Mouse (Mus musculus): ENCODE data around the gene Rcan2.
"Not testable (repeated sequence)": the region's sequence is repeated elsewhere in the genome, so short reads cannot be mapped to it uniquely, and the experiment has no call there.

Gene Rcan2

GRCm38 (mm10) chr17:43825411-43825785 is 24.2 kb downstream of the Rcan2 start:
- not testable (repeated sequence) for ATAC-seq (ENCODE audit: low TSS enrichment)

- ATAC-seq (ENCODE audit: low TSS enrichment) = no peak
These were observed 26.1 kb downstream of the Rcan2 start for GRCm38 (mm10) chr17:43827261-43827660.

GRCm38 (mm10) chr17:43832401-43833124 is 31.4 kb downstream of the Rcan2 start:
- no peak for ATAC-seq (ENCODE audit: low TSS enrichment)

- ATAC-seq (ENCODE audit: low TSS enrichment) = peak; percentile 58
These were observed 39.1 kb downstream of the Rcan2 start for GRCm38 (mm10) chr17:43840208-43840607.

DNA sequence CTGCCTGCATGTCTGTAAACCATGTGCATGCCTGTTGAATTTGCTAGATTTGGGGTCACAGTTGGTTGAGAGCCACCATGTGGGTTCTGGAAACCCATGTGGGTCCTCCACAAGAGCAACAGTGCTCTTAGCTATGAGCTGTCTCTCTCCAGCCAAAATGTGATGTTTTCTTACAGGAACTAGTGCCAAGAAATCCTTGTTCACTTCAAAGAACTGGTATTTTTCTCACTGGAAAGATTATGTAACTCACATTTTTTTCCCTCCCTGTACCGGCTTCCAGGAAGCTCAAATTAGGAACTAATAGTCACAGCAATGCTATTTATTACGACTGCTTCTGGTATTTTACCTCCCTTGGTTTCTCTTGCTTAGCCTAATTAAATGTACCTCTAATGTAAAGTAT is 45.6 kb downstream of the Rcan2 start:
- ATAC-seq (ENCODE audit: low TSS enrichment) = peak; percentile 68

DNA sequence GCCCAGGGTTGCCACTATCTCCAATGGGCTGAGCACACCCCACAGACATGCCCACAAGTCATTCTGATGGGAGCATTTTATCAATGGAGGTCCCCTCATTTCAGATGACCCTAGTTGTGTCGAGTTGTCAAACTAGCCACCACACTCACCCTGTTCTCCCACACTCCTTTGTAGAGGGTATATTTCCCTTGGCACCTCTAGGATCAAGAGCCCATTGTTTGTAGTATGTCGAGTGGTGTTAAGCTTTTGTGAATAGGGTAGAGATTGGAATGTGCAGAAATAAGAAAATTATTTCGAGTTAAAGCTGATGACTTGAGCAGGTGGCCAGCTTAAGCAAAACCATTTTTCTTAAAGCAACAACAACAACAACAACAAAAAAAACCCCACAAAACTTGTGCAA is 47.8 kb downstream of the Rcan2 start:
- ATAC-seq (ENCODE audit: low TSS enrichment) = no peak

- ATAC-seq (ENCODE audit: low TSS enrichment) = peak; percentile 67
These were observed 54.0 kb downstream of the Rcan2 start for GRCm38 (mm10) chr17:43855132-43855531.

GRCm38 (mm10) chr17:43856081-43856480 is 54.9 kb downstream of the Rcan2 start:
- no peak for ATAC-seq (ENCODE audit: low TSS enrichment)

DNA sequence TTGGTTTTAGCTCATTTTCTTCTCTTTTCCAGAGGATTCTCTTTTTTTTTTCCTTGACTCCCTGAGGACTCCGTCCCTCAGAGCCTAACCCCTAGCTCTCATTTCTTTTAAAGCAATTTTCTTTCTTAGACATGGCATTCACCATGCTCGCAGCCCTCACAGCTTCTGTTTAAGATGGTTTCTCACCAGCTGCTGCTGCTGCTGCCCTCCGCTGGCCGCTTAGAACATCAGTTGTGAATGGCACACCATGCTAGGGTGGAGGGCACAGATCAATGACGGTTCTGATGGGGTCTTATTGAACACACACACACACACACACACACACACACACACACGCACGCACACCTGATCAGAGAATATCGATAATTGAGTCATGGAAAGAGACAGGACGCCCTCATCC is 67.7 kb downstream of the Rcan2 start:
- ATAC-seq (ENCODE audit: low TSS enrichment) = no peak

DNA sequence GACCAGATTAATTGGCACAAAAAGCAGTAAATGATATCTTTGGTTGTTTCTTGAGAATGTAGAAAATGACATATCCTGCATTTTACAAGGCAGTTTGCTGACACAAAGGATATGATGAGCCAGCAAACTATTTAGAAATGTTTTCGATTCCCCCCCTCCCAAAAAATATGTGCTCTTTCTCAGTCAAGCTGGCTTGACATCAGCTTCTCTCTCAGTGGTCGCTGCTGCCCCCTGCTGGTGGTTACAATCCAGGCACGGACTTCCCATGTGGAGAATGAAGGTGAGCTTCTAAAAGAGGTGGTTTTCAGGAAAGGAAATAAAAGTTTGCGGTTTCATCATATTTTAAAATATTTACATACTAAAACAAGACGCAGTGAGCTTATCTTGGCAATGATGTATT is 68.5 kb downstream of the Rcan2 start:
- ATAC-seq (ENCODE audit: low TSS enrichment) = peak; percentile 66; the same call in 1 of the 2 replicates

GRCm38 (mm10) chr17:43874417-43874816 is 73.3 kb downstream of the Rcan2 start:
- no peak for ATAC-seq (ENCODE audit: low TSS enrichment)

GRCm38 (mm10) chr17:43877425-43877824 is 76.3 kb downstream of the Rcan2 start:
- ATAC-seq (ENCODE audit: low TSS enrichment) = no peak

DNA sequence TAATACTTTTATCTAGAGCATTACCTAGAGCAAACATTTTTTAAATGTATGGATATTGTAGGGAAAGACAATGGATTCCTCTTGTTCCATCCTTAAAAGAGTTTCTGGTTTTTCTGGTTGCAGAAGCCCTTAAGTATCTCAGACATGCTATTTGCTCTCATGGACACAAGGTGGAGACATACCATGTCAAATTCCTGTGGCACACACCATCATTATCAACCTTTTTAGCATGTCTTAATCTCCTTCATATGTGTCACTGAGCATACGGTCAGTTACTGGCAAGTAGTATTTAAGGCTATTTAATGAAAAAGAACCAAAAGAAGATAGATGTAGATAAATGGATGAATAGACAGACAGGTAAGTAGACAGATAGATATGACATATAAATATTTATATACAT is 81.9 kb downstream of the Rcan2 start:
- peak; percentile 70 for ATAC-seq (ENCODE audit: low TSS enrichment)

DNA sequence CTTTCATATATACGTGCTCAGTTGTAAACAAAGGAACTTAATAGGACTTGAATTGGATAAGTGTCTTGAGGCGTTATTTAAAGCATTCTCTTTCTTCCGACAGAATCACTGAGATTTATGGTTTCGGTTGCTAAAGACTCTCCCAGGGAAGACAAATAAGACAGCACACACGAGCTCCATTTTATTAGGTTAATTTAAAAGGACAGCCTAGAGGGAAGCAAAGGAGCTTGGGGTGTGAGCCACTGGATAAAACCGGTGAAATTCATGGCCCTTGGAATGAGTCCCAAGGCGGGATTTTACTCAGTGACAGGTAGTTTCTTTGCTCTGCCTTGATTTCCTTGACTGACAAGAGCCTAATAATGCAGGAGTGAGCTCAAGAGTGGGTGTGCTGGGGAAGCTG is 85.1 kb downstream of the Rcan2 start:
- ATAC-seq (ENCODE audit: low TSS enrichment) = no peak

DNA sequence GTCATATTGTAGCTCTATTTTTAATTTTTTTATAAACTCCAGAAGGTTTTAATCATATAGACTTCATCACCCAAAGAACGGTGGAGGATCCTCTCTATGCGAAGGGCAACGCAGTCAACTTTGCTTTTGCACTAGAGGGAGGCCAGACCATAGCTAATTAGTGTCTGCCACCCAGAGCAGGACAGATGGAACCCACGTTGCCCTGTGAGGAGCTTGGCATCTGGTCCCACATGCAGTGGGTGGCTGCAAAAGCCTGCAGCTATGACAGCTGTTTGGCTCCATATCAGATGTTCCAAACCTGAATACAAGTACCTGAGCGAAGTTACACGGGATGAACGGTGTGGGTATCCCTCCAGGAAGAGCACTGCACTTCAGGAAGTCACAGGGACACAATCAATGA is 86.8 kb downstream of the Rcan2 start:
- ATAC-seq (ENCODE audit: low TSS enrichment) = no peak

DNA sequence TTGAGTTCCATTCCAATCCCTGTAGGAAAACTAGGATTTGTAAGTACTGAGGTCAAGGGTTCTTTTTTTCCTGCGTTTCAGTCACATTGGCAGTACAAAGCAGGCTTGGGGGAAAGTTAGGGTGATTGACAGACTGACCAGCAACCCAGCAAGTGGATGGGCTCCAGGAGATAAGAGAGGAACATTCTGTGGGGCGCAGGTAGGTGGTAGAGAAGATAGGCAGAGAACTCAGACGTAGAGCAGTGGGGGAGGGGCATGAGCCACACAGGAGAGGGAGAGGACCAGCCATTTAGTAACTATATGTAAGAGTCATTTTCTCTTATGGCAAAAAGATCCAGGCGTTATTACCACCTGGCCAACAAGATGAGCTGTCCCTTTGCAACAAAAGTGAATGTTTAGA is 96.2 kb downstream of the Rcan2 start:
- no peak for ATAC-seq (ENCODE audit: low TSS enrichment)

- ATAC-seq (ENCODE audit: low TSS enrichment) = no peak
These were observed 98.4 kb downstream of the Rcan2 start for GRCm38 (mm10) chr17:43899405-43900092.

GRCm38 (mm10) chr17:43900133-43900532 is 99.0 kb downstream of the Rcan2 start:
- ATAC-seq (ENCODE audit: low TSS enrichment) = no peak

GRCm38 (mm10) chr17:43901474-43901873 is 100.3 kb downstream of the Rcan2 start:
- ATAC-seq (ENCODE audit: low TSS enrichment) = no peak

GRCm38 (mm10) chr17:43903807-43904771 is 102.9 kb downstream of the Rcan2 start:
- peak; percentile 66 for ATAC-seq (ENCODE audit: low TSS enrichment)

DNA sequence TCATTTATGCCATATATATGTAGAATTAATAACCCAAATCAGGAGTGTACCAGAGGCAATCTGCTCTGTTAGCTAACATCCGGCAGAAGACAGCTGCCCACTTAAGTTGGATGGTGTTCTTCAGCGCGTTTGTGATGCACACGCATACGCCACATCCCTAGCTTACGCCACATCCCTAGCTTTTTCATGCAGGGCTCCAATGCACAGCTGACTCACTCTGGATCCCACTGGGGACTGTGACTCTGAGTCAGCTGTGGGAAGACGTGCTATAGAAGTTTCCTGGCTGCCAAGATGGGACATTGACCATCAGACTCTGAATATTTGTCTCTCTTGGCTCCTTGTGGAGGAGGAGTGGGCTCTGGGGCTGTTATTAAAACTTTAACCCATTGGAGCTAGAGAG is 103.7 kb downstream of the Rcan2 start:
- peak; percentile 83 for ATAC-seq (ENCODE audit: low TSS enrichment)

DNA sequence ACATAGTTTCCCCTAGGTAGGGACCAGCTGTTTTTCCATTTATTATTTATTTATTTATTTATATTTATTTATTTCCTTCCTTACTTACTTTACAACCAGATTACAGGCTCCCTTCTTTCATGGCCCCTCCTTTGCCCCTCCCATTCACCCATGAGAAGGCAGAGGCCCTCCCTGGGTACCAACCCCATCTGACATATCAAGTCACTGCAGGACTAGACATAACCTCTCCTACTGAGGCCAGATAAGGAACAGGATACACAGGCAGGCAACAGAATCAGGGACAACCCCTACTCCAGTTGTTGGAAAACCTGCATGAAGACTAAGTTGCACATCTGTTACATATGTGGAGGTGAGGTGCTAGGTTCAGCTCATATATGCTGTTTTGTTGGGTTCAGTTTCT is 105.6 kb downstream of the Rcan2 start:
- ATAC-seq (ENCODE audit: low TSS enrichment) = no peak

Data from frontal cortex, adult (tissue).